Mouse (Mus musculus): ENCODE results near the gene Slc2a12. TPM values are rescaled to one million over a fixed set of nuclear protein-coding genes. Genes with fewer than 3 reads are reported as not detected.

The Slc2a12 gene
- polyA plus RNA-seq, 1 experiment = 1.8 TPM

DNA sequence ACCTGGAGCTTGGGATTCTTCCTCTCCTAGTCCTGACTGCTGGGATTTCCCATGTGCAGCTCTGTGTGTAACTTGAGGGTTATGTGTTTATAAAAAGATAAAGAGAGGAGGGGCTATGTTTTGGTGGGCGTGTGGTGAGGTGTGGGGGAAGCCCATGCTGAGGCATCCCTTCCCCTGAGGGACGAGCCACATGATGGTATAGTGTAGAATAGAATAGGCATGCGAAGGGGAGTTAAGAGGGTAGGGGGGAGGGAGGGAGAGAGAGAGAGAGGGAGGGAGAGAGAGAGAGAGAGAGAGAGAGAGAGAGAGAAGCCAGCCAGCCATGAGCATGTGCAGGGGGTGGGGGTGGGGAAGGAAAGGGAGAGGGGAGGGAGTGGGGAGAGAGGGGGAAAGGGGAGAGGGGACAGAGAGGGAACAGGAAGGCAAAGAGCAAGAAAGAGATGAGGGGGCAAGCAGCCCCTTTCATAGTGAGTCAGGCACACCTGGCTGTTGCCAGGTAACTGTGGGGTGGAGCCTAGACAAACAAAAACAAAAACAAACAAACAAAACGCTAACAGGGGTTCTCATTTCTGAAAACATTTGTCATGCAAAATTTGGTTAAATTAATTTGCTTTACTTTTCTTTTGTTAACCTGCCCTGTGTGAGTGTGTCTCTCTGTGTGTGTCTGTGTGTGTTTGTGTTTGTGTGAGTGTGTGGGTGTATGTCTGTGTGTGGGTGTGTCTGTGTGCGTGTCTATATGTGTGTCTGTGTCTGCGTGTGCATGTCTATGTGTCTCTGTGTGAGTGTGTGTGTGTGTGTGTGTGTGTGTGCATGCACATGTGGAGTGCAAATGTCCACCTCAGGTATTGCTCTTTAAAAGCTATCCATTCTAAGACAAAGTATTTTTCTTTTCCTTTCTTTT, 11.2 kb upstream of the Slc2a12 start:
- Histone ChIP-seq H3K4me3 (ENCODE audit: control insufficient read depth, low read depth, low read length) (no peak overlapping the region), H3K27ac (ENCODE audit: control insufficient read depth, insufficient read depth, low read depth, low read length) (no peak overlapping the region)

DNA sequence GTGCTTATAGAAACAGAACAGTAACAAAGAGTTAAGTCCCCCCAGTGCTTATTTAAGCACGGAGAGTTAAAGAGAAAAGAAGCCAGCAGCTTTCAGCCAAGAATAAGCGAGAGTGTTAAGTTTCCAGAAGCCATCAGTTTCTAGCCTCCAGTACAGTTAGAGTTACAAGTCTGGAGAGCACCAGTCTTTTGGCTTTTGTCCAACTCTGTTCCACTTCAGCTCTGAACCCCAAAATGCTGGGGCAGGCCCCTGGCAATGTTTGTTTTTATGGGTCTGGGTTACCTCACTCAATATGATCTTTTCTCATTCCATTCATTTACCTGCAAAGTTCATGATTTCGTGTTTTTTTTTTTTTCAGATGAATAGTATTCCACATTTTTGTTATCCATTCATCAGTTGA, 7.6 kb upstream of the Slc2a12 start:
- no peaks in the 10 kb centered on the region for H3K27me3 ChIP-seq (ENCODE audit: control insufficient read depth, insufficient read depth, low read length)
- H3K4me3 ChIP-seq (ENCODE audit: control insufficient read depth, low read depth, low read length) = no peak overlapping the region
- no peaks in the 10 kb centered on the region for H3K36me3 ChIP-seq (ENCODE audit: control insufficient read depth, insufficient read depth, low read length)
- no peaks in the 10 kb centered on the region for H3K4me1 ChIP-seq (ENCODE audit: control insufficient read depth, insufficient read depth, low read length)
- TF ChIP-seq POLR2A (IDR thresholded peaks at IDR 0.05; ENCODE audit: control insufficient read depth, low read depth, low read length) (no peak), CTCF (IDR thresholded peaks at IDR 0.05; ENCODE audit: control insufficient read depth, insufficient read depth, insufficient replicate concordance, low read depth, low read length) (no peak)
- no peak overlapping the region for H3K27ac ChIP-seq (ENCODE audit: control insufficient read depth, insufficient read depth, low read depth, low read length)

More for the DNA sequence above, 11.2 kb upstream of the Slc2a12 start:
- H3K36me3 ChIP-seq (ENCODE audit: control insufficient read depth, insufficient read depth, low read length) = no peaks in the 10 kb centered on the region
- no peaks in the 10 kb centered on the region for H3K27me3 ChIP-seq (ENCODE audit: control insufficient read depth, insufficient read depth, low read length)
- TF ChIP-seq POLR2A (IDR thresholded peaks at IDR 0.05; ENCODE audit: control insufficient read depth, low read depth, low read length) (no peak), CTCF (IDR thresholded peaks at IDR 0.05; ENCODE audit: control insufficient read depth, insufficient read depth, insufficient replicate concordance, low read depth, low read length) (no peak)
- H3K4me1 ChIP-seq (ENCODE audit: control insufficient read depth, insufficient read depth, low read length) = no peaks in the 10 kb centered on the region

- Histone ChIP-seq H3K27me3 (ENCODE audit: control insufficient read depth, insufficient read depth, low read length) (no peaks in the 10 kb centered on the region), H3K27ac (ENCODE audit: control insufficient read depth, insufficient read depth, low read depth, low read length) (0 out of 2 replicates have a peak overlapping the region, but pooled peaks have one; percentile 3), H3K4me3 (ENCODE audit: control insufficient read depth, low read depth, low read length) (no peak overlapping the region), H3K36me3 (ENCODE audit: control insufficient read depth, insufficient read depth, low read length) (no peaks in the 10 kb centered on the region), H3K4me1 (ENCODE audit: control insufficient read depth, insufficient read depth, low read length) (peaks cover 8% of the 10 kb centered on the region)
- TF ChIP-seq POLR2A (IDR thresholded peaks at IDR 0.05; ENCODE audit: control insufficient read depth, low read depth, low read length) (no peak), CTCF (IDR thresholded peaks at IDR 0.05; ENCODE audit: control insufficient read depth, insufficient read depth, insufficient replicate concordance, low read depth, low read length) (no peak)
Observed at GRCm38 (mm10) chr10:22644171-22644570, 640 bp upstream of the Slc2a12 start.

GRCm38 (mm10) chr10:22648702-22649101, 3.9 kb downstream of the Slc2a12 start:
- H3K36me3 ChIP-seq (ENCODE audit: control insufficient read depth, insufficient read depth, low read length) = no peaks in the 10 kb centered on the region
- TF ChIP-seq POLR2A (IDR thresholded peaks at IDR 0.05; ENCODE audit: control insufficient read depth, low read depth, low read length) = no peak
- TF ChIP-seq CTCF (IDR thresholded peaks at IDR 0.05; ENCODE audit: control insufficient read depth, insufficient read depth, insufficient replicate concordance, low read depth, low read length) = no peak
- H3K4me1 ChIP-seq (ENCODE audit: control insufficient read depth, insufficient read depth, low read length) = peaks cover 8% of the 10 kb centered on the region
- H3K27ac ChIP-seq (ENCODE audit: control insufficient read depth, insufficient read depth, low read depth, low read length) = no peak overlapping the region
- no peaks in the 10 kb centered on the region for H3K27me3 ChIP-seq (ENCODE audit: control insufficient read depth, insufficient read depth, low read length)
- H3K4me3 ChIP-seq (ENCODE audit: control insufficient read depth, low read depth, low read length) = no peak overlapping the region

- H3K4me3 ChIP-seq (ENCODE audit: control insufficient read depth, low read depth, low read length) = no peak overlapping the region
- no peak for TF ChIP-seq POLR2A (IDR thresholded peaks at IDR 0.05; ENCODE audit: control insufficient read depth, low read depth, low read length)
- no peak for TF ChIP-seq CTCF (IDR thresholded peaks at IDR 0.05; ENCODE audit: control insufficient read depth, insufficient read depth, insufficient replicate concordance, low read depth, low read length)
- H3K36me3 ChIP-seq (ENCODE audit: control insufficient read depth, insufficient read depth, low read length) = no peaks in the 10 kb centered on the region
- H3K27ac ChIP-seq (ENCODE audit: control insufficient read depth, insufficient read depth, low read depth, low read length) = no peak overlapping the region
- H3K27me3 ChIP-seq (ENCODE audit: control insufficient read depth, insufficient read depth, low read length) = no peaks in the 10 kb centered on the region
- H3K4me1 ChIP-seq (ENCODE audit: control insufficient read depth, insufficient read depth, low read length) = no peaks in the 10 kb centered on the region; the same call in 1 of the 2 replicates
Observed at GRCm38 (mm10) chr10:22653820-22654219, 9.0 kb downstream of the Slc2a12 start.

GRCm38 (mm10) chr10:22658534-22659385, 13.9 kb downstream of the Slc2a12 start:
- Histone ChIP-seq H3K27ac (ENCODE audit: control insufficient read depth, insufficient read depth, low read depth, low read length) (no peak overlapping the region), H3K4me3 (ENCODE audit: control insufficient read depth, low read depth, low read length) (no peak overlapping the region), H3K36me3 (ENCODE audit: control insufficient read depth, insufficient read depth, low read length) (no peaks in the 10 kb centered on the region), H3K27me3 (ENCODE audit: control insufficient read depth, insufficient read depth, low read length) (no peaks in the 10 kb centered on the region), H3K4me1 (ENCODE audit: control insufficient read depth, insufficient read depth, low read length) (no peaks in the 10 kb centered on the region; the same call in 1 of the 2 replicates)
- TF ChIP-seq CTCF (IDR thresholded peaks at IDR 0.05; ENCODE audit: control insufficient read depth, insufficient read depth, insufficient replicate concordance, low read depth, low read length) = no peak

GRCm38 (mm10) chr10:22659386-22659725, 14.5 kb downstream of the Slc2a12 start:
- no peaks in the 10 kb centered on the region; the same call in 1 of the 2 replicates for H3K4me1 ChIP-seq (ENCODE audit: control insufficient read depth, insufficient read depth, low read length)
- TF ChIP-seq CTCF (IDR thresholded peaks at IDR 0.05; ENCODE audit: control insufficient read depth, insufficient read depth, insufficient replicate concordance, low read depth, low read length) = no peak
- TF ChIP-seq POLR2A (IDR thresholded peaks at IDR 0.05; ENCODE audit: control insufficient read depth, low read depth, low read length) = no peak
- H3K4me3 ChIP-seq (ENCODE audit: control insufficient read depth, low read depth, low read length) = no peak overlapping the region
- no peaks in the 10 kb centered on the region for H3K27me3 ChIP-seq (ENCODE audit: control insufficient read depth, insufficient read depth, low read length)
- H3K27ac ChIP-seq (ENCODE audit: control insufficient read depth, insufficient read depth, low read depth, low read length) = no peak overlapping the region
- no peaks in the 10 kb centered on the region for H3K36me3 ChIP-seq (ENCODE audit: control insufficient read depth, insufficient read depth, low read length)

Measured in testis, adult 2 months (tissue).